Mouse (Mus musculus) spleen, adult 2 months (tissue): ENCODE measurements around the gene Socs5. TPM values are rescaled to one million over a fixed set of nuclear protein-coding genes. Genes with fewer than 3 reads are reported as not detected.

ENCODE experiments used
- DNase-seq, 2 experiments: peaks; one replicate each; pipeline versions ENCODE4 v3.0.0 to v3.0.0-alpha.2; 2012 to 2021; ENCODE audit warnings: low spot score in 2 of 2, low read depth in 1 of 2
- H3K27ac ChIP-seq: fragments of 200-500 bp; 2 replicates; pipeline ENCODE4 v1.5.1; 2012; ENCODE audit warnings: low read length, inconsistent platforms; ENCODE audit not compliant: insufficient read depth
- H3K27me3 ChIP-seq: fragments of 200-500 bp; 2 replicates; pipeline ENCODE4 v1.6.1; 2012; ENCODE audit warnings: mild to moderate bottlenecking, moderate library complexity, low read length, inconsistent platforms; ENCODE audit not compliant: control insufficient read depth, insufficient read depth
- H3K36me3 ChIP-seq: fragments of 200-500 bp; 2 replicates; pipeline ENCODE4 v1.6.1; 2012; ENCODE audit warnings: mild to moderate bottlenecking, low read length, inconsistent platforms; ENCODE audit not compliant: control insufficient read depth, insufficient read depth
- H3K4me1 ChIP-seq: fragments of 200-500 bp; 2 replicates; pipeline ENCODE4 v1.6.1; 2011; ENCODE audit warnings: inconsistent platforms; ENCODE audit not compliant: control insufficient read depth, insufficient read depth, insufficient read length
- H3K4me3 ChIP-seq: fragments of 200-500 bp; 2 replicates; pipeline ENCODE4 v1.5.1; 2011; ENCODE audit warnings: mild to moderate bottlenecking, inconsistent platforms; ENCODE audit not compliant: insufficient read depth, insufficient read length; ENCODE audit errors: extremely low read depth
- CTCF ChIP-seq: fragments of 200-500 bp; IDR thresholded peaks from 2 replicates; pipeline ENCODE4 v1.5.1; 2011; ENCODE audit warnings: mild to moderate bottlenecking, inconsistent platforms; ENCODE audit not compliant: insufficient read depth, insufficient read length, insufficient replicate concordance; ENCODE audit errors: extremely low read depth
- POLR2A ChIP-seq: fragments of 200-500 bp; IDR thresholded peaks from 2 replicates; pipeline ENCODE4 v1.6.1; 2011; ENCODE audit warnings: low read depth, low read length, inconsistent platforms
- WGBS: fragments of 180-500 bp; shearing (Covaris S2); methylation state at CpG from one replicate; pipeline ENCODE4 v1.1.7; 2018; 5-methylcytosine and 5-hydroxymethylcytosine counted together
- polyA plus RNA-seq: library from polyadenylated mRNA; depleted of rRNA; stranded (reverse); fragments of >200 nt; gene quantifications from 2 replicates; pipeline ENCODE4 v1.2.3, GENCODE M21; 2012

Socs5 gene
- polyA plus RNA-seq, 1 experiment, result 6.9 TPM

DNA sequence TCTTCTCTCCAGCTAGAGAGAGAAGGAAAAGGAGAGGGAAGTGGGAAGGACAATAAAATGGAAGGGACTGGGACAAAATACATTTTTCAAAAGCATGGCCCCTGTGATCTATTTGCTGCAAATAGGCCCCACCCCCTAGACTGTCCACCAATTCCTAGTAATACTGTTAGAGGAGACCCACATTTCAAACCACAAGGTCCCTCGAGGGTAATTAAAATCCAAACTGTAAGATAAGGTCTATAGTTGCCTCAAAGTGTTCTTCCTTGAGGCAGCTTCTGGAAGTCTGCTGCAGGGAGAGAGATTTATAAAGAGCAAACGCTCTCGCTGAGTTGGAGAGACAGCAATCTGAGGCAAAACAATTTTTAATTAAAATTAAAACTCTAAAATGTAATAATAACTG is 52.8 kb downstream of the Socs5 start:
- no peak overlapping the region for H3K27ac ChIP-seq
- TF ChIP-seq CTCF, result no peak
- TF ChIP-seq POLR2A, result no peak
- H3K27me3 ChIP-seq, result no peaks in the 10 kb centered on the region
- H3K36me3 ChIP-seq, result no peaks in the 10 kb centered on the region
- no peaks in the 10 kb centered on the region for H3K4me1 ChIP-seq
- WGBS, result 77% methylated on average over 3 of the region's 3 CpGs
- DNase-seq, result no peak
- no peak overlapping the region for H3K4me3 ChIP-seq

DNA sequence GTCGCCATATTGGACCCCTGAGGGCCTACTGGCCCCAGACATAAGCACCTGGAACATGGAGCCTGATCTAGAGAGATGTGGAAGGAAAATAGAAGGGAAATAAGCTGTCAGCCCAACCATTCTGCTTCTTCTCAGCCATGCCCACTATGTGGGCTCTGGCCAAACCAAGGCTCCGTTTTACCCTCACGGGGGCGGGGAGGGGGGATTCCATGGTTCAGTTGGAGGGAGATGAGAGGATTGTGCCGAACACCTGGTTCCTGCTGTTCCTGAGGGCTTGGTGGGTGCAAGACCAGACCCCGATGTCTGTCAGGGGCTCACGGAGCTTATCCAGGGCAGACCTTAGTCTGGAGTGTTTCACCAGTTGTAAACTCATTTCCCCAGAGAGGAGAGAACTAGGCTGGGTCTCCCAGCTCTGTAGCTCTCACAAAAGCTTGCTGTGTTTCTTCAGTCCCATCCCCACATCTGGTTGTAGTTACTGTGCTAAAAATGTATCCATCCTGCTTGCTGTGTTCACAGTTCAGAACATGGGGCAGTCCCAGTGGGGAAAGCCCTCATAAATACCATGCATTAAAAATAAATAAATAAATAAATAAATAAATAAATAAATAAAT is 56.9 kb downstream of the Socs5 start:
- H3K27ac ChIP-seq, result no peak overlapping the region
- H3K4me1 ChIP-seq, result no peaks in the 10 kb centered on the region
- no peak for DNase-seq
- TF ChIP-seq POLR2A (no peak), CTCF (no peak)
- H3K4me3 ChIP-seq, result no peak overlapping the region
- H3K27me3 ChIP-seq, result no peaks in the 10 kb centered on the region
- no peaks in the 10 kb centered on the region for H3K36me3 ChIP-seq
- WGBS, result 93% methylated on average over 7 of the region's 7 CpGs

DNA sequence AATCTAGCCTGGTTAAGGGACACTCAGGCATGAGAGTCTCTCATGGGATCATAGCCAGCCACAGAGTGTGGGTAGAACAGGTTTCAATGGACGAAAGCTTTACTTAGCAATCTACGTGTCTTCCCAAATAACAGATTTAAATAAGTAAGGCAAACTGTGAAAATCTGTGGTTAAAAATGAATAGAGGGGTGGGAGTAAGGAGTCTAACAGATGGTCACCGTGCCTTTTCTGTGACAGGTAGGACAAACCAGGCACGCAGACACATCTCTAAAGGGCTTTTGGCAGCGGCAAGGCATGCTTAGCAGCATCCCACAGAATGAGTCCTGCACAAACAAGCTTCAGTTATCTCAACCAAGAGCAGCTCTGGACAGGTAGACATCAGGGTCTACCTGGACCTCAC is 59.9 kb downstream of the Socs5 start:
- no peak for DNase-seq
- Histone ChIP-seq H3K4me3 (no peak overlapping the region), H3K36me3 (no peaks in the 10 kb centered on the region), H3K4me1 (no peaks in the 10 kb centered on the region), H3K27me3 (no peaks in the 10 kb centered on the region), H3K27ac (no peak overlapping the region)
- TF ChIP-seq CTCF (no peak), POLR2A (no peak)
- 91% methylated on average over 5 of the region's 5 CpGs for WGBS

DNA sequence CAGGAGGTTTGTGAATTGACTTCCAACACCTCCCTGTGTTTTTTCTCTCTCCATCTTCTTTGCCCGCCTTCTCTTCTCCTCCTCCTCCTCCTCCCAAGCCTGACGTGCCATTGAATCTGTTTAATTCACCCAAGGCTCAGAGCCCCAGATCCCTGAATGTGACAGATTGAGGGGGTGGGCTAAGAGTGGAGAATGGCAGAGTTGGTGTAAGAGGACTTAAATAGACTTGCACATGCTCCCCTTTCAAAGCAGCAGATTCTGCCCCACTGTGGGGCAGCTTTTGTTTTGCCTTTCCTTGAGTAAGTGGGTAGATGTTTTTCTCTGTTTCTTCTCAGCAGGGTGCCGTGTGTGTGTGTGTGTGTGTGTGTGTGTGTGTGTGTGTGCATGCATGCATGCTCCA is 61.6 kb downstream of the Socs5 start:
- TF ChIP-seq CTCF, result no peak
- TF ChIP-seq POLR2A, result no peak
- WGBS, result 92% methylated on average over 3 of the region's 3 CpGs
- H3K4me1 ChIP-seq, result no peaks in the 10 kb centered on the region
- no peaks in the 10 kb centered on the region for H3K36me3 ChIP-seq
- no peak overlapping the region for H3K4me3 ChIP-seq
- no peaks in the 10 kb centered on the region for H3K27me3 ChIP-seq
- no peak for DNase-seq
- no peak overlapping the region for H3K27ac ChIP-seq

DNA sequence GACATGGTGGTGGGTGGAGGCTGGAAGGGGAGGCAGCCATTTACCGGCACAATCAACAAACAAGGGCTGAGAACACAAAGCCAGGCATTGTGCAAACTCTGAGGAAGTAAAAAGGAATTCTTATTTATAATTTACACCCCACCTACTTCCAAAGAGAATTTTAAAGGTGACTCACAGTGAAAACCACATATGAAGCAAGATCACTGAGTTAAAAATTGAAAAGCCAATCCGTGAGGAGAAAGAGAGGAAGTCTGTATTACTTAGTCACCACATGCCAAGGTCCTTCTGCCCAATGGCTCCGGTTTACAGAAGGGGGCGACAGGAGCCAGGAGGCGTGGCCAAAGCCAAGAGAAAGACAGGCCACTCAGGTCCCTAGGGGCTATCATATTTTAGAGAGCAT is 62.9 kb downstream of the Socs5 start:
- H3K27me3 ChIP-seq, result no peaks in the 10 kb centered on the region
- H3K4me1 ChIP-seq, result no peaks in the 10 kb centered on the region
- DNase-seq, result no peak
- H3K4me3 ChIP-seq, result no peak overlapping the region
- no peak overlapping the region for H3K27ac ChIP-seq
- TF ChIP-seq CTCF (no peak), POLR2A (no peak)
- no peaks in the 10 kb centered on the region for H3K36me3 ChIP-seq
- WGBS, result 20% methylated on average over 5 of the region's 5 CpGs

DNA sequence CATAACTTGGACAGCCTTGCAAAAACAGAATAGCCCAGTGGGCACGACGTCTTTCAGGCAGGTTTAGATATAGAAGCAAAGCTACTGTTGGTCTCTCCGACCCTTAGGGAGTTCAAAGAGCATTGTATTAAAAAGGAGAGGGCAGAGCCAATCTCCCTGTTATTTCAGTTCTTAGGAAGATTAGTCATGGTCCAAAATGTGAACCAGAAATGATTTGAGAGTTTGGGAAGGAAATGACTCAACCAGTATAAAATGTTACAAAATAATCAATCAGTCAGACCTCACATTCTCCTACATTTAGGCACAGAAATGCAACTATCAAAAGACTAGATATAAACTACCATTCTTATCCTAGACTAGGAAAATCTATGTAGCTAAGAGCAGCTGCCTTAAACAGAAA is 64.6 kb downstream of the Socs5 start:
- no peaks in the 10 kb centered on the region for H3K4me1 ChIP-seq
- no peak for DNase-seq
- H3K4me3 ChIP-seq, result no peak overlapping the region
- no peak overlapping the region for H3K27ac ChIP-seq
- H3K27me3 ChIP-seq, result no peaks in the 10 kb centered on the region
- H3K36me3 ChIP-seq, result no peaks in the 10 kb centered on the region
- WGBS, result 84% methylated on average over 3 of the region's 3 CpGs
- no peak for TF ChIP-seq POLR2A
- TF ChIP-seq CTCF, result no peak

DNA sequence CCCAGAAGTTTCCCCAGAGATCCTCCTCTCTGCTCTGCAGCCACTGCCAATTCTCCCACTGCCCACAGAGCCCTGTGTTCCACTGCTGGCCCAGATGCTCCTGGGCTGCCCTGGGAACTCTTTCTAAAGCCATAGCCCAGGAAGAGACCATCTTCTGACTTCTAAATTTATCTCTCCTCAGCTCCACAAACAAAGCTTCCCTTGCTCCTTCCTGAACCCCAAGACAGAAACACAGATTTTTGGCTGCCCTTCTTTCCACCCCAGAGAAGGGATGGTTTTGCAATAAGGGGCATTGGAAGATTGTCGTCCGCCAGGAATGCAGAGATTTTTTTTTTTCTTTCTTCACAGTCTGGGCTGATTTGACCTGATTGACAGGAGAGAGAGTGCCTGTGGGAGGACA is 66.5 kb downstream of the Socs5 start:
- Histone ChIP-seq H3K4me1 (no peaks in the 10 kb centered on the region), H3K27ac (no peak overlapping the region), H3K36me3 (no peaks in the 10 kb centered on the region), H3K27me3 (no peaks in the 10 kb centered on the region), H3K4me3 (no peak overlapping the region)
- 97% methylated on average over 2 of the region's 2 CpGs for WGBS
- no peak for DNase-seq
- TF ChIP-seq POLR2A, result no peak
- no peak for TF ChIP-seq CTCF
